Mouse (Mus musculus): ENCODE measurements around the gene Zfyve28. TPM values are rescaled to one million over a fixed set of nuclear protein-coding genes. Genes with fewer than 3 reads are reported as not detected.
A peak's percentile ranks its signal among the peaks of the same experiment; 100 is the strongest.

Gene Zfyve28
- total RNA-seq, 2 experiments from 2014 or later = 0.36 to 0.64 TPM

DNA sequence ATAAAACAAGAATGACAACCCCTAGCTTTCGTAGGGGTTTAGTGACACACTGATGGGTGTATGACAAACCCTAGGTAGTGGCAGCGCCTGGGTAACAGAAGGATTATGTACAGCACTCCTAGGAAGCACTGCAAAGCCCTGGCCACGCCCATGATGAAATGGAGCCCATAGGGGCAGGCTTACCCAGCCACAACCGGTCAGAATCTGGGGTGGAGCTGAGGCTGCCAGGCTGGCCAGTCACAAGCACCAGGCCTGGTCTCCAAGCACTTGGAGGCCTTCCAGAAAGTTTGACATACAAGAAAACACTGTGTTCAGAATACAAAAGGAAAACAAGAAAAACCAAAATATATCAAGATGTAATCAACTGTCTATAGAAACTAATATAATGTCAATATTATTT lies 97.2 kb downstream of the Zfyve28 start:
- DNase-seq = peak; percentile 59
- Histone ChIP-seq H3K27ac (peak overlapping the region; percentile 12; the same call in 1 of the 2 replicates), H3K4me3 (no peak overlapping the region)
- TF ChIP-seq CTCF (IDR thresholded peaks at IDR 0.05) = no peak
- intact Hi-C loops (cut with DNase I) = no loop called here

DNA sequence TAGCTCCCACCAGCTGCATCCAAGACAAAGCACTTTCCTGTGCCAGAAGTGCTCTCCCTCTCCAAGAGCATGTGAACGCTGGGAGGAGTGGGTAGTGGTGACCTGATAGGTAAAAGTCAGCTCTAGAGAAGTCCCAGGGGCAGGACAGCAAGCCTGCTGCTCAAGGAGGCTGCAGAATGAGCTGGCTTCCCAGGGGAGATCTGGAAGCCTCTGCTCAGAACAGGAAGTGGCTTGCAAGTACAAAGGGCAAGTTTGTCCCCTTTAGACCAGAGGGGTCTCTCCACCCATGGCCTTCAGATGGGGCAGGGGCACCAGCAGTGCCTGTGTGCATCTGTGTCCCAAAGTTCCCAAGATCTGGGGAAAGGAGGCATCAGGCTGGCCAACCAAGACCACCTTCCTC lies 98.7 kb downstream of the Zfyve28 start:
- Histone ChIP-seq H3K4me3 (no peak overlapping the region), H3K27ac (peak overlapping the region; percentile 96; the same call in 1 of the 2 replicates)
- DNase-seq = no peak
- no peak for TF ChIP-seq CTCF (IDR thresholded peaks at IDR 0.05)
- intact Hi-C loops (cut with DNase I) = loop anchor here (2.0 kb wide), 1 partner anchor 21 kb away; the partner anchor contains the start of genes Haus3 and Poln

DNA sequence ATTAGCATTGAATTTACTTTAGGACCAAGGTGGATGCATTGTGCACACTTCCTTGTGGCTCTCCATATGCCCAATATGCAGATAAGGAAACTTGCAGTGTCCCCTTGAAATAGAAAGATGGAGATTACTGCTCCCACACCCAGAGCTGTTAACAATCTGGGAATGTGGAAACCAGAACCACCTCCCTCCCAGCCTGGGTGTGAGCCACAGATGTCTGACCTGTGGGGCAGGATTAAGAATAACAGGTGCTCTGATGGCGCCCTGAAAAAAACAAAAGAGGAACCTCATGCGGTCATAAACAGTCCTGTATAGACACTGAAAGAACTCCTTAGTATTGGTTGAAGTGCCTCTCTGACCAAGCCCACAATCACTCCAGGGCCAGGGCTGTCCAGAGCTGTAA lies 99.4 kb downstream of the Zfyve28 start:
- peak overlapping the region; percentile 83 for H3K4me3 ChIP-seq
- TF ChIP-seq CTCF (IDR thresholded peaks at IDR 0.05) = no peak
- peak overlapping the region; percentile 96 for H3K27ac ChIP-seq
- intact Hi-C loops (cut with DNase I) = loop anchor here (2.0 kb wide), 1 partner anchor 20 kb away; the partner anchor contains the start of genes Haus3 and Poln
- DNase-seq = no peak

DNA sequence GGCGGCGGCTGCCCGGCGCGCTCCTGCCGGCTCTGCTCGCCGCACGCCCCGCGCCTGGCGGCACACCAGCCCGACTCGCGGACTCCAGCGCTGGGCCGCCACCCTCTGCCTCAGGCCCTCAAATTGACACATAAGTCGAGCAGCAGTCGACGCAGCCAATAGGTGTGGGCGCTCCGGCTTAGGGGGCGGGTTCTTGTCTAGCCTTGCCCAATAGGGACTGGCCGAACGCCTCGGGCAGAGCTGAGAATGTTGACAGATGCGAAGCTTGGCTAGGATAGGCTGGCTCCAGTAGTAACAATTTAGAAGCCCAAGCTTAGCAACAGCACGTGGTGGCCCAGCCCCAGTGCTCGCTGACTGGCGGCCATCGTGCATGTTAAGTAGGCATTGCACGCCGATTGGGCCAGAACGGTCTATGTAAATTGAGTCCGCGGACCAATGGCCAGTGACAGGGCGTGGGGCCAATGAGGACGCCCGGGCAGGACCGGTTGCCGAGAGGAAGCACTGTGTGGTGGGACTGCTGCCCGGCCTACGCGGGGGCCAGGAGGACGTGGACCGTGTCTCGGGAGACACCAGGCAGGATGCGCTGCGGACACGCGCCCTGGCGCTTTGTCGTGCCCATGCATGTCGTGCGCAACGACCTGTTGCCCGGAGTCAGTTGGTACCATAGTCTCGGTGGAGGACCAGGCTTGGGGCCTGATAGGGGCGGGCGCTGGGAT lies 100.5 kb downstream of the Zfyve28 start, which contains the start of gene Mxd4:
Mxd4 (minus strand) TSS at position 120 of the 716 bp plus-strand sequence.
- no peak for TF ChIP-seq CTCF (IDR thresholded peaks at IDR 0.05)
- intact Hi-C loops (cut with DNase I) = loop anchor here (2.0 kb wide), 1 partner anchor 19 kb away; the partner anchor contains the start of genes Haus3 and Poln
- Histone ChIP-seq H3K4me3 (peak within 1 kb of the TSS; percentile 83), H3K27ac (peak within 1 kb of the TSS; percentile 98)
- peak; percentile 100 for DNase-seq

DNA sequence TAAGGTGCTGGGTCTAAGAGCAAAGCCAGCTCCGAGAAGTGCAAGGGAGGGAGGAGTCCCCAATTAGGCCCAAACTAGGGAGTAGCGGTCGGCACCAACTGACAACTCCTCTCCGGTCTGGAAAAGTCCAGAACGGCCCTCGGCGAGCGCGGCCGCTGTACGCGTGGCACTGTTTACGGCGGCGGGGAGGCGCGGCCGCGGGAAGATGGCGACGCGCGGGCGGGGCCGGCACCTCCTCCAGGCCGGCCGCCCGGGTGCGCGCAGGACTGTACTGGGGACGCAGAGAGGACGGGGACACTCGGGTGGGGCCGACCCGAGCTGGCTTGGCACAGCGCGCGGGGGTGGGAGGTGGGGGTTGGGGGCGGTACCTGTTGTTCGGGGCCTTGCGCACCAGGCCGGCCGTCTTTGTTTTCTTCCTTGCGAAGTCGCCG lies 101.3 kb downstream of the Zfyve28 start:
- no peak for TF ChIP-seq CTCF (IDR thresholded peaks at IDR 0.05)
- Histone ChIP-seq H3K4me3 (peak overlapping the region; percentile 83), H3K27ac (peak overlapping the region; percentile 98)
- intact Hi-C loops (cut with DNase I) = no loop called here
- DNase-seq = peak; percentile 84

DNA sequence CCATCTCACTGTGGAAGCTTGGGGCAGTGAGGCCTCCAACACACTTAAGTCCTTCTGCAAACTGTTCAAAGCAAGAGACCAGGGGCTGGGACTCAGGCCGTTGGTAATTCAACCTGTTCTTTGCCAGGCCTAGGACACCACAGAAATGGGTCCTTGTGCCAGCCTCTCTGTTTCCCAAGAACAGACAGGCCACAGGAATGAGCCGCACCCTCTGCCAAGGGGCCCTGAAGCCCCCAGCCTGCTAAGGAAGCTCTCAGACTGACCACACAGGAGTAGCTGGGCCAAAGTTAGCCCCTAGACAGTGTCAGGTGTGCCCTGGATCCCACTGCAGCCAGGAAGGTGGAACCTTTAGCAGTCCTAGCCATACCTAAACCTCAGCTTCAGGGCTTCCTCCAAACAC lies 101.9 kb downstream of the Zfyve28 start:
- no peak for TF ChIP-seq CTCF (IDR thresholded peaks at IDR 0.05)
- Histone ChIP-seq H3K27ac (peak overlapping the region; percentile 98), H3K4me3 (peak overlapping the region; percentile 83)
- DNase-seq = no peak
- intact Hi-C loops (cut with DNase I) = no loop called here

DNA sequence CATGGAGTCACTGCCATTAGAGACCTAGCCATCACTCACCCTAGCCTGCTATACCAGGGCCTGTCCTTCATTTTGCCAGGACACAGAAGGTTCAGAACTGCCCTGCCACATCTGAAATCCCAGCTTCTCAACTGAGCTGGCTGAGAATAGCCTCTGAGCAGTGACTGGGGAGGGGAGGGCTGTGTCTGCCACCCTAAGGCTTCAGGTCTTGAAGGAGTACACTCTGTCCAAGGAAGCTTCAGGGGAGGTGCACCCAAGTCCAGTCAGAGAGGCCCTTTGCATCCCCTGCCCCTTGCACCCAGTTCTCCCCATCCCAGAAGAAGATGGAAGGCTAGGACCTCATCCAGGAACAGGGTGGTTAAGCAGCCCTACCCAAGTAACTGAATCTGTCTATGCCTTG lies 102.5 kb downstream of the Zfyve28 start:
- no peak for DNase-seq
- intact Hi-C loops (cut with DNase I) = no loop called here
- Histone ChIP-seq H3K27ac (peak overlapping the region; percentile 98), H3K4me3 (peak overlapping the region; percentile 83)
- TF ChIP-seq CTCF (IDR thresholded peaks at IDR 0.05) = no peak

DNA sequence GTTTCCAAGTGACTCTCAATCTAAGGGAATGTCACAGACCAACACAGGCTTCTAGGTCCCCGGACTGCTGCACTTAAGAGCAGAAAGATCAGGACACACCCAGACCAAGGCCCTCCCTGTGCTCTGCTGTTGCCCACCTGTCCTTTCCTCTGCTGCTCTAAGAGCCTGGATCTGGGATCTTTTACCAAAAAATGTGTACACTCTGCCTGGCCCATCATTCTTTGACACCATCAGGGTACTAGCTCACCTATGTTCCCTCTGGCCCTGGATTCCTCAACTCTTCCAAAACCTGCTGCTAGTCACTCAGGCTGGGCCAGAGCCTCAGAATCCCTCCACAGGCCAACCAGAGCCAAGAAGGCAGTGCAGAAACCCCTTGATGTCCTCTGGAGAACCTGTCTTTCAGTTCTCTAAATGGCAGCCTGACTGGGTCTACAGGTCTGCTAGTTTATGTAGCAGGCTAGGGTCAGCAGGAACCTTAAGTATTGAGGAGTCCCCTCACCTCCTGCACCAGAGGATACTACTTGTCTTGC lies 103.1 kb downstream of the Zfyve28 start:
- H3K4me3 ChIP-seq = peak overlapping the region; percentile 83
- no peak for DNase-seq
- TF ChIP-seq CTCF (IDR thresholded peaks at IDR 0.05) = no peak
- peak overlapping the region; percentile 98 for H3K27ac ChIP-seq
- intact Hi-C loops (cut with DNase I) = no loop called here

DNA sequence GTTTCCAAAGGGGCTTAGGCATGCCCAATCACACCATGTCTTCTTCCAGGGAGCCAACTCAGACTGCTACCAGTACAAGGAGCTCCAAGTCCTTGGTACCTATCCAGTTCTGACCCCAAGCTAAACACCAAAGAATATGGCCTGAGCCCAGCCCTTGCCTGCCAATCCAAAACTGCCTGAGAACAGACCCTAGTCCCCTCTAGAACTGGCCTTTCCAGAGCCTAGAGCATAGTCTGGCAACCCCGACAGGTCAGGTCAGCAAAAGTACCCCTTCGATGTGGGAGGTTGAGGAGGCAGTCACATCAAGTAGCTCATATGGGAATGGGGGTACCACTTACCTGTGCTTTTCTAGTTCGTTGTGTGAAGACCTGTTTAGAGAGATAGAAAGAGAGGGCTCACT lies 104.3 kb downstream of the Zfyve28 start:
- Histone ChIP-seq H3K4me3 (peak overlapping the region; percentile 83), H3K27ac (peak overlapping the region; percentile 98)
- no peak for TF ChIP-seq CTCF (IDR thresholded peaks at IDR 0.05)
- intact Hi-C loops (cut with DNase I) = no loop called here
- DNase-seq = no peak

DNA sequence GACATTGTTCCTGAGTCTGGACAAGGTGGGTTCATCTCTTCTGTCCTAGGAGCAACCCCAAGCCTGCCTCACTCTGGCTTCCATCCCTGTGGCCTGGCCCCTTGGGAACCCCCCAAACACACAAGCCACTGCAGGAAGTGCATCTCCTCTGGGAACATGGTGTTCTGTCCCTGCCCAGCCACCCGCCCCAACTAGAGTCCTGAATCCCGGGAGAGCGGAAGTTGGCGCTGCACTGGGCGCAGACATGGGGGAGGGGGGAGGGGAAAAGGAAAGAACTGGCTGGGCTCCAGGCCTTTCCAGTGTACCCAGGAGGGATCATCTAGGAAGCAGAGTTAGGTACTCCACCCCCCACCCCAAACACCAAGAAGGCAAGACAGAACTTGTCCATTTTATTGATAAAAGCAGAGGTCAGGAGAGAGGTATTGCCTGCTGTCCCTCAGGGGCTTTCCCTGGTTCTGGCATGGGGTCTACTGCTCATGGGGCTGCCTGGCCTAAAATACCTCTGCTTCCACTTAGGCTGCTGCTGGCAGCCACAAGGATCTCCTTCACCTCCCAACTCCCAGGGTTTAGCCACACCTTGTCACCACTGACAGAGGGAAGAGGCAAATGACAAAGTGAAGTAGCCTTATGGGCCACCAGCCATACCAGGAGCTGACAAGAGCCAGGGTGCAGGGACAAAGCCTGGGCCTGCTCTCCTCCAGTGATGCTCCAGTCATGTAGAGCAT lies 104.9 kb downstream of the Zfyve28 start:
- DNase-seq = peak; percentile 73
- TF ChIP-seq CTCF (IDR thresholded peaks at IDR 0.05) = no peak
- H3K4me3 ChIP-seq = peak overlapping the region; percentile 83
- H3K27ac ChIP-seq = peak overlapping the region; percentile 98
- intact Hi-C loops (cut with DNase I) = no loop called here

DNA sequence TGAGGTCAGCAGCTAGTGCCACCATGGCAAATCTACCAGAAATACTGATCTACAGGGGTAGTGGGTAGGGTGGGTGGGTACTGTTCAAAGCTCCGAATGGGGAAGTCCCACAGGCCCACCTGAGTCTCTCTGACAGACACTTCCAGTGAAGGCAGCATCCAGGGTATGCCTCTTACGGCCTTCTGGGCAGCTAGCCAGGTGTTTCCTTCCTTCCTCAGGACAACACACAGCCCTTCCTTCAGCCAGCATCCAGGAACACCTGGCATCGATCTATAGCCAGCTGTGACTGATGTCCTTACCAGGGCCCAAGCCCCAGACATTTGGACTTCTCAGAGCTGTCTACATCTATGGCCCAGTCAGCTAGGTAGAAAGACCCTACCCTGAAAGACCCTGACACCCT lies 105.8 kb downstream of the Zfyve28 start:
- intact Hi-C loops (cut with DNase I) = no loop called here
- DNase-seq = no peak
- H3K4me3 ChIP-seq = peak overlapping the region; percentile 83
- TF ChIP-seq CTCF (IDR thresholded peaks at IDR 0.05) = no peak
- H3K27ac ChIP-seq = peak overlapping the region; percentile 98

DNA sequence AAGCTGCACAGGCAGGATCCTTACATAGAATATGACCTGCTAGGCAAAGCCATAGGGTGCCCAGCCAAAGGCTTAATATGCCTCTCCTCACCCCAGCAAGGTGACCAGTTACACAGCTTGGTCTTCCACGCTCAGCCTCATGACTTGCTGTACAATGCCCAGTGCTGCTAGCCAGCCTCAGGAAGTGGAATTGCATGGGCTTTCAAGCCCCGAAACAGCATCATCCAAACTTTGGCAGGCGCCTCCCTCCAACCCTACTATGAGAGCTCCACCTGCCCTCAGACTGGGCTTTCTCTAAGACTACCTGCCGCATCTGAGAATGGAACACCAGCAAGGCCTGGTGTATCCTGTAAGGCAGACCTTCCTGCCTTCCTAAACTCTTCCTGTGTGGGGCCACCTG lies 110.4 kb downstream of the Zfyve28 start:
- H3K27ac ChIP-seq = no peak overlapping the region
- TF ChIP-seq CTCF (IDR thresholded peaks at IDR 0.05) = no peak
- DNase-seq = no peak
- intact Hi-C loops (cut with DNase I) = no loop called here
- no peak overlapping the region for H3K4me3 ChIP-seq

DNA sequence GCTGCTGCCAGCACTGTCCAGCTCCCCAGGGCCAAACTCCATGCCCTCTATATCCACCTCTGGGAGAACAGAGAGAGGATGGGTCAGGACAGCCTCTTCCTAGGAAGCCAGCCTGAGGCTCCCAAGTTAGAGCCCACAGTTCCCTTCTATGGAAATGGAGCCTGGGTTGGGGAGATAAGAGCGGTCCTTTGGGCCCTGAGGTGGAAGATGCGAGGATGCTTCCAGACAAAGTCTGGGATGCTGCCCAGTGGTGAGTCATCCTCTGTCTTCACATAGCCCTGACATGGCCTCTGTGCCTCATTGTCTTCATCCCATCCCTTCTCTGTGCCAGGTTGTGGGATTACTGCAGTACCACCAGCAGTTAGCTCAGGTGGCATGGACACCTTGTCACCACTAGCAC lies 111.2 kb downstream of the Zfyve28 start:
- intact Hi-C loops (cut with DNase I) = no loop called here
- no peak for DNase-seq
- no peak overlapping the region for H3K27ac ChIP-seq
- no peak overlapping the region for H3K4me3 ChIP-seq
- TF ChIP-seq CTCF (IDR thresholded peaks at IDR 0.05) = no peak
